Mouse (Mus musculus) spleen, adult 2 months (tissue): ENCODE results near the gene Smarcad1. TPM values are rescaled to one million over a fixed set of nuclear protein-coding genes. Genes with fewer than 3 reads are reported as not detected.

Source experiments
- DNase-seq, 2 experiments: peaks; one replicate each; pipeline versions ENCODE4 v3.0.0 to v3.0.0-alpha.2; 2012 to 2021; ENCODE audit warnings: low spot score in 2 of 2, low read depth in 1 of 2
- H3K27ac ChIP-seq: fragments of 200-500 bp; 2 replicates; pipeline ENCODE4 v1.5.1; 2012; ENCODE audit warnings: low read length, inconsistent platforms; ENCODE audit not compliant: insufficient read depth
- H3K27me3 ChIP-seq: fragments of 200-500 bp; 2 replicates; pipeline ENCODE4 v1.6.1; 2012; ENCODE audit warnings: mild to moderate bottlenecking, moderate library complexity, low read length, inconsistent platforms; ENCODE audit not compliant: control insufficient read depth, insufficient read depth
- H3K36me3 ChIP-seq: fragments of 200-500 bp; 2 replicates; pipeline ENCODE4 v1.6.1; 2012; ENCODE audit warnings: mild to moderate bottlenecking, low read length, inconsistent platforms; ENCODE audit not compliant: control insufficient read depth, insufficient read depth
- H3K4me1 ChIP-seq: fragments of 200-500 bp; 2 replicates; pipeline ENCODE4 v1.6.1; 2011; ENCODE audit warnings: inconsistent platforms; ENCODE audit not compliant: control insufficient read depth, insufficient read depth, insufficient read length
- H3K4me3 ChIP-seq: fragments of 200-500 bp; 2 replicates; pipeline ENCODE4 v1.5.1; 2011; ENCODE audit warnings: mild to moderate bottlenecking, inconsistent platforms; ENCODE audit not compliant: insufficient read depth, insufficient read length; ENCODE audit errors: extremely low read depth
- CTCF ChIP-seq: fragments of 200-500 bp; IDR thresholded peaks from 2 replicates; pipeline ENCODE4 v1.5.1; 2011; ENCODE audit warnings: mild to moderate bottlenecking, inconsistent platforms; ENCODE audit not compliant: insufficient read depth, insufficient read length, insufficient replicate concordance; ENCODE audit errors: extremely low read depth
- POLR2A ChIP-seq: fragments of 200-500 bp; IDR thresholded peaks from 2 replicates; pipeline ENCODE4 v1.6.1; 2011; ENCODE audit warnings: low read depth, low read length, inconsistent platforms
- WGBS: fragments of 180-500 bp; shearing (Covaris S2); methylation state at CpG from one replicate; pipeline ENCODE4 v1.1.7; 2018; 5-methylcytosine and 5-hydroxymethylcytosine counted together
- polyA plus RNA-seq: library from polyadenylated mRNA; depleted of rRNA; stranded (reverse); fragments of >200 nt; gene quantifications from 2 replicates; pipeline ENCODE4 v1.2.3, GENCODE M21; 2012; rRNA removed

The Smarcad1 gene
- polyA plus RNA-seq, 1 experiment = 6.0 TPM

DNA sequence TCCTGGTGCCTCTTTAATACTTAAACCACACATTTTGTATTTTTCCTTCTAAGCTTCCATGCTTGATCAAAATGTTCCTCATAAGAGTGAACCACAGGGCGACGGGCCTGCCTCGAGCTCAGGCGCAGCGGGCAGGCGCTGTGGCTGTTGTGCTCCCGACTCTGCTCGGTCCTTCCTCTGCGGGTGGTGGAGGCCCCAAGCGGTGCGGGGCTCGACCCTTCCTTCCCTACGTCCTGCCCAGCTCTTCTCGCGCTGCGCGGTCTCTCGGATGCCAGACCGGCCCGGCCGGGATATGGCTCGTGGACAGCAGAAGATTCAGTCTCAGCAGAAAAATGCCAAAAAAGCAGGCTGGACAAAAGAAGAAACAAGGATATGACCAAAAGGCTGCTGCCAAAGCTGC lies 108.3 kb downstream of the Smarcad1 start:
- Histone ChIP-seq H3K4me1 (no peaks in the 10 kb centered on the region), H3K36me3 (no peaks in the 10 kb centered on the region), H3K27ac (no peak overlapping the region), H3K4me3 (no peak overlapping the region), H3K27me3 (no peaks in the 10 kb centered on the region)
- DNase-seq = no peak
- 48% methylated on average over 22 of the region's 22 CpGs for WGBS
- TF ChIP-seq POLR2A (no peak), CTCF (no peak)

DNA sequence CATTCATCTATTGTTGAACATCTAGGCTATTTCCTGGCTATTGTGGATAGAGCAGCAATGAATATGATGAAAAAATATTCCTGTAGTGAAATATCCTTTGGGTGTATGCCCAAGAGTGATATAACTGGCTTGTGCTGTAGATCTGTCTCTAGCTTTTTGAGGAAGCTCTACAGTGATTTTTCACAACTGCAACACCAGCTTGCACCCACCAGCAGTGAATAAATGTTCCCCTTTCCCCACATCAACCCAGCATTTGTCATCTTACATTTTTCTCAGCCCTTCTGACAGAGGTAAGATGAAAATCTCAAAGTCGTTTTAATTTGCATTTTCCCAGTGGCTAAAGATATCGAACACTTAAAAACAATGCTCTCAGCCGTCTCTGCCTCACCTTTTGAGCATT lies 111.2 kb downstream of the Smarcad1 start:
- H3K4me1 ChIP-seq = no peaks in the 10 kb centered on the region
- H3K27me3 ChIP-seq = no peaks in the 10 kb centered on the region
- H3K4me3 ChIP-seq = no peak overlapping the region
- WGBS = 58% methylated on average over 3 of the region's 3 CpGs
- TF ChIP-seq POLR2A = no peak
- no peak for TF ChIP-seq CTCF
- no peak for DNase-seq
- H3K36me3 ChIP-seq = no peaks in the 10 kb centered on the region
- H3K27ac ChIP-seq = no peak overlapping the region

GRCm38 (mm10) chr6:65157042-65157441 lies 114.7 kb downstream of the Smarcad1 start:
- Histone ChIP-seq H3K4me3 (no peak overlapping the region), H3K36me3 (no peaks in the 10 kb centered on the region), H3K4me1 (no peaks in the 10 kb centered on the region), H3K27ac (no peak overlapping the region), H3K27me3 (no peaks in the 10 kb centered on the region)
- DNase-seq = no peak
- TF ChIP-seq POLR2A (no peak), CTCF (no peak)
- WGBS = 88% methylated on average over 4 of the region's 4 CpGs

DNA sequence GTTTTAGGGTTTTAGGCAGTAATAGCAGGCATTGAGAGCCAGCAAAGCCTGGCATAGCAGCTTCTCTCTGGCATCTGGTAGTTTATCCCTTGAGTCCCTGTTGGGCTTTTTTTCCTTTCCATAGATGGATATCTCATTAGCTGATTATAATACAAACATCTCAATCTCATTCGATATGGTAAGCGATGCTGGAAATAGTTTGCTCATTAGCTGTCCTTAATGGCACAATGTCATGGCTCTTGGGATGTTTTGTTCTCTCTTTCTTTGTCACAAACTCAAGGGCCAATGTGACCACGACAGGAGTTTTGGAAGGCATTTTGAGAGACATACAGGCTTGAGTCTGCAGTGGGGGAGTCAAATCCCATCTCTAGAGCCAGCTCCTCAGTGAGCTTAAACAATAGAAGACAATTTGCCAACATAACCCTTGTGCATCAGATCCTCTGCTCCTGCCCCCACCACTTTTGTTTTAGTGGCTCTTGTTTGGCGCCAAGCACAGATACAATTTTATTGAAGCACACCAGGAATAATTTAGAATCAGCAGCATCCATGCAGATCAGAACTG lies 117.1 kb downstream of the Smarcad1 start:
- TF ChIP-seq CTCF (no peak), POLR2A (no peak)
- no peak for DNase-seq
- no peaks in the 10 kb centered on the region for H3K27me3 ChIP-seq
- WGBS = 85% methylated on average over 4 of the region's 4 CpGs
- H3K4me3 ChIP-seq = no peak overlapping the region
- H3K4me1 ChIP-seq = no peaks in the 10 kb centered on the region
- no peaks in the 10 kb centered on the region for H3K36me3 ChIP-seq
- no peak overlapping the region for H3K27ac ChIP-seq

GRCm38 (mm10) chr6:65164137-65164536 lies 121.8 kb downstream of the Smarcad1 start:
- H3K4me1 ChIP-seq = no peaks in the 10 kb centered on the region
- no peaks in the 10 kb centered on the region for H3K27me3 ChIP-seq
- no peaks in the 10 kb centered on the region for H3K36me3 ChIP-seq
- WGBS = 29% methylated on average over 6 of the region's 6 CpGs
- no peak overlapping the region for H3K27ac ChIP-seq
- DNase-seq = no peak
- no peak for TF ChIP-seq POLR2A
- TF ChIP-seq CTCF = no peak
- H3K4me3 ChIP-seq = no peak overlapping the region

- Histone ChIP-seq H3K27me3 (no peaks in the 10 kb centered on the region), H3K36me3 (no peaks in the 10 kb centered on the region), H3K4me1 (no peaks in the 10 kb centered on the region), H3K27ac (no peak overlapping the region), H3K4me3 (no peak overlapping the region)
- WGBS = 43% methylated on average over 5 of the region's 5 CpGs
- DNase-seq = no peak
- no peak for TF ChIP-seq POLR2A
- TF ChIP-seq CTCF = no peak
These were observed 122.6 kb downstream of the Smarcad1 start for GRCm38 (mm10) chr6:65164977-65165376.

Other genes with a start within 250 kb of the Smarcad1 start
- gene Hpgds, start 102.3 kb downstream of the Smarcad1 start, polyA plus RNA-seq = 1.3 and 2.9 TPM in 2 replicates